Comparison of ENCODE assay signal across 22 mouse cellular contexts in genomic region chr4:111897755-111898154, GRCm38 (mm10). TPM values are rescaled to one million over a fixed set of nuclear protein-coding genes. Genes with fewer than 3 reads are reported as not detected.
DNase-seq lines count a peak whose midpoint lies in the region; ATAC-seq lines count a peak whose summit lies in the region.
"Had no signal": no experiment of that assay in that cellular context is flagged by ENCODE, and none has a peak within 500 bp of the region (broad histone marks: within the 10 kb centered on the region; RNA-seq: fewer than 3 reads in every experiment).

No protein-coding gene starts in this region.

- no peak overlapping the region for H3K27ac ChIP-seq in kidney, embryonic 16.5 days (ENCODE audit: low read length)
- H3K27ac ChIP-seq in intestine, embryonic 15.5 days = no peak overlapping the region
- H3K27ac ChIP-seq: limb, embryonic 12.5 days; liver, embryonic 12.5 days had no signal

- no peaks in the 10 kb centered on the region for H3K4me1 ChIP-seq in kidney, embryonic 16.5 days (ENCODE audit: insufficient read depth, low read length)
- no peaks in the 10 kb centered on the region for H3K4me1 ChIP-seq in intestine, embryonic 15.5 days (replicated peaks)
- H3K4me1 ChIP-seq: limb, embryonic 12.5 days; liver, embryonic 12.5 days had no signal

- H3K4me2 ChIP-seq in kidney, embryonic 16.5 days (replicated peaks; ENCODE audit: low read depth, low read length) = no peak overlapping the region
- H3K4me2 ChIP-seq in intestine, embryonic 15.5 days (replicated peaks) = no peak overlapping the region
- H3K4me2 ChIP-seq: limb, embryonic 12.5 days; liver, embryonic 12.5 days; lung, embryonic 14.5 days had no signal

- ATAC-seq in kidney, embryonic 16.5 days (ENCODE audit: low FRiP score, low TSS enrichment) = no peak
- ATAC-seq in intestine, embryonic 15.5 days = 0 out of 2 replicates have a peak, but pooled peaks have one; percentile 32
- ATAC-seq: liver, embryonic 12.5 days; midbrain, embryonic 16.5 days had no signal

- DNase-seq in kidney, adult 18-20 months = peak; percentile 61
- DNase-seq in kidney, postnatal 14 days = peak; percentile 45
- no peak for DNase-seq in ovary, adult 18-20 months (ENCODE audit: low spot score)
- DNase-seq in thymus, postnatal 10 days (ENCODE audit: low spot score in 2 of 2) = no peak
- DNase-seq in spleen, adult 18-20 months = no peak
- DNase-seq: adrenal gland, adult 2 months; B cell, adult 2 months; cerebellum, adult 2 months; cerebellum, postnatal 36 days; heart, adult 18-20 months; lung, embryonic 14.5 days; lung, postnatal 36 days; right cerebral cortex, postnatal 4 days; thymus, postnatal 25 days had no signal

- H3K4me3 ChIP-seq in kidney, embryonic 16.5 days (ENCODE audit: low read length) = no peak overlapping the region
- H3K4me3 ChIP-seq in intestine, embryonic 15.5 days (replicated peaks) = no peak overlapping the region
- H3K4me3 ChIP-seq: limb, embryonic 12.5 days; liver, embryonic 12.5 days had no signal

- H3K9ac ChIP-seq in kidney, embryonic 16.5 days (replicated peaks; ENCODE audit: low read length) = no peak overlapping the region
- H3K9ac ChIP-seq in intestine, embryonic 15.5 days = no peak overlapping the region
- H3K9ac ChIP-seq: limb, embryonic 12.5 days; liver, embryonic 12.5 days; lung, embryonic 14.5 days had no signal

- 12% methylated on average over 1 of the region's 1 CpGs for WGBS in kidney, embryonic 16.5 days
- WGBS in intestine, embryonic 15.5 days = 19% methylated on average over 1 of the region's 1 CpGs

- no peaks in the 10 kb centered on the region for H3K9me3 ChIP-seq in kidney, embryonic 16.5 days (ENCODE audit: low read length)
- H3K9me3 ChIP-seq in intestine, embryonic 15.5 days = no peaks in the 10 kb centered on the region
- H3K9me3 ChIP-seq: limb, embryonic 12.5 days; liver, embryonic 12.5 days had no signal

- H3K27me3 ChIP-seq in kidney, embryonic 16.5 days (ENCODE audit: insufficient read depth, low read length) = no peaks in the 10 kb centered on the region
- no peaks in the 10 kb centered on the region for H3K27me3 ChIP-seq in intestine, embryonic 15.5 days (replicated peaks)
- H3K27me3 ChIP-seq: limb, embryonic 12.5 days; liver, embryonic 12.5 days had no signal

- no peaks in the 10 kb centered on the region for H3K36me3 ChIP-seq in kidney, embryonic 16.5 days (ENCODE audit: insufficient read depth, low read length)
- H3K36me3 ChIP-seq in intestine, embryonic 15.5 days = no peaks in the 10 kb centered on the region
- H3K36me3 ChIP-seq: limb, embryonic 12.5 days; liver, embryonic 12.5 days had no signal

RNA-seq across cellular contexts. Expression of gene Slc5a9, which starts 5.0 kb away (rescaled TPM):
- polyA plus RNA-seq in kidney, embryonic 16.5 days (2015; fragmentation: Nextera tagmentation; extraction: Ambion mirVana) = 3.3 and 3.9 TPM in 2 replicates
- 1.3 and 2.4 TPM in 2 replicates for polyA plus RNA-seq in intestine, embryonic 15.5 days (2015; fragmentation: Nextera tagmentation; extraction: Ambion mirVana)
- polyA plus RNA-seq: adrenal gland, adult 2 months; cerebellum, adult 2 months; forebrain, embryonic 11.5 days; hindbrain, embryonic 11.5 days; liver, embryonic 12.5 days; lung, embryonic 14.5 days; midbrain, embryonic 16.5 days had no signal

RNA-seq across cellular contexts. Expression of gene Skint8, which starts 21.4 kb away (rescaled TPM):
- not detected in 2 replicates for polyA plus RNA-seq in kidney, embryonic 16.5 days (2015; fragmentation: Nextera tagmentation; extraction: Ambion mirVana)
- not detected in 2 replicates for polyA plus RNA-seq in intestine, embryonic 15.5 days (2015; fragmentation: Nextera tagmentation; extraction: Ambion mirVana)
- polyA plus RNA-seq: adrenal gland, adult 2 months; cerebellum, adult 2 months; forebrain, embryonic 11.5 days; heart, embryonic 14.5 days; hindbrain, embryonic 11.5 days; limb, embryonic 12.5 days; liver, embryonic 12.5 days; lung, embryonic 14.5 days; midbrain, embryonic 16.5 days had no signal

Comparison
In these comparisons a context has a peak if more than half of its experiments do, and no peak if none do; other contexts are left out.
1. DNase-seq: peak in kidney, adult 18-20 months (single experiment) and kidney, postnatal 14 days (single experiment); none in ovary, adult 18-20 months (single experiment), thymus, postnatal 10 days (0 of 2) and spleen, adult 18-20 months (0 of 2).